Mouse (Mus musculus) liver, embryonic 14 days (tissue): ENCODE data around the gene Gm5039. TPM values are rescaled to one million over a fixed set of nuclear protein-coding genes. Genes with fewer than 3 reads are reported as not detected.

Source experiments
- polyA plus RNA-seq: library from polyadenylated mRNA; depleted of rRNA; stranded (reverse); fragments of >200 nt; gene quantifications from 2 replicates; pipeline ENCODE4 v1.2.3, GENCODE M21; 2012; rRNA removed

The Gm5039 gene
- polyA plus RNA-seq: not detected in 2 replicates

GRCm38 (mm10) chr12:88323926-88324325 lies at the start of gene Gm5039:
TSS of gene Gm5039 (minus strand) at chr12:88324026.

GRCm38 (mm10) chr12:88360441-88361119 lies 36.8 kb upstream of the Gm5039 start, which contains the start of gene Adck1:
TSS of gene Adck1 (plus strand) at chr12:88360554.

DNA sequence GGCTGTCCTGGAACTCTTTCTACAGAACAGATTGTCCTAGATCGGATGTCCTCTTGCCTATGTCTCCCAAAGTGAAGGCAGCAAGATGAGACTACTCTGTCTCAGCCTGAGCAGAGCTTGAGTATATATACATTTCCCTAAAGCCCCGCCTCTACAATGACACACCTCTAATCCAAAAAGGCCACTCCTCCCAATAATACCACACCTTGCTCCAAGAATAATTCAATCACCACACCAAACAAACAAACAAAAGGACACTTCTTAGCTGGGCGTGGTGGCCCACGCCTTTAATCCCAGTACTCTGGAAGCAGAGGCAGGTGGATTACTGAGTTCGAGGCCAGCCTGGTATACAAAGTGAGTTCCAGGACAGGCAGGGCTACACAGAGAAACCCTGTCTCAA lies 49.4 kb downstream of the Gm5039 start, which contains the start of gene Gm5662:
Gene Gm5662 (minus strand): TSS at position 101 of the 400 bp plus-strand sequence.

Other genes with a start within 250 kb of the Gm5039 start
- gene Gm16368, start 240.3 kb downstream of the Gm5039 start, polyA plus RNA-seq: not detected in 2 replicates
- gene Gm10436, start 141.9 kb downstream of the Gm5039 start, polyA plus RNA-seq: not detected in 2 replicates
- gene Gm8332, start 73.9 kb downstream of the Gm5039 start, polyA plus RNA-seq: not detected in 2 replicates
- not detected in 2 replicates for gene Gm5662, start 49.5 kb downstream of the Gm5039 start, polyA plus RNA-seq
- gene Adck1, start 36.5 kb upstream of the Gm5039 start, polyA plus RNA-seq: 5.3 and 6.5 TPM in 2 replicates